Mouse (Mus musculus) forebrain, embryonic 10.5 days (tissue): ENCODE measurements around the gene Btaf1. TPM values are rescaled to one million over a fixed set of nuclear protein-coding genes. Genes with fewer than 3 reads are reported as not detected.

Experiments used
- DNase-seq: peaks from one replicate; pipeline ENCODE4 v3.0.0-alpha.2; 2017; ENCODE audit warnings: low spot score; ENCODE audit errors: extremely low spot score
- H3K27ac ChIP-seq: fragments of 300-500 bp; sonication (generic); 2 replicates; pipeline ENCODE4 v1.5.1; 2016; ENCODE audit warnings: mild to moderate bottlenecking
- H3K27me3 ChIP-seq: fragments of 300-500 bp; sonication (generic); 2 replicates; pipeline ENCODE4 v1.6.1; 2016; ENCODE audit warnings: mild to moderate bottlenecking; ENCODE audit not compliant: poor library complexity, severe bottlenecking
- H3K36me3 ChIP-seq: fragments of 300-500 bp; sonication (generic); replicated peaks from 2 replicates; pipeline ENCODE4 v1.6.1; 2016; ENCODE audit warnings: mild to moderate bottlenecking, moderate library complexity
- H3K4me1 ChIP-seq: fragments of 300-500 bp; sonication (generic); 2 replicates; pipeline ENCODE4 v1.6.1; 2016
- H3K4me3 ChIP-seq: fragments of 300-500 bp; sonication (generic); 2 replicates; pipeline ENCODE4 v1.5.1; 2016; ENCODE audit warnings: mild to moderate bottlenecking, moderate library complexity
- H3K9me3 ChIP-seq: fragments of 300-500 bp; sonication (generic); 2 replicates; pipeline ENCODE4 v1.6.1; 2016; ENCODE audit warnings: mild to moderate bottlenecking, moderate library complexity
- WGBS: fragments of 180-500 bp; shearing (Covaris S2); methylation state at CpG from one replicate; pipeline ENCODE4 v1.1.7; 2016; 5-methylcytosine and 5-hydroxymethylcytosine counted together
- polyA plus RNA-seq: library from polyadenylated mRNA; unstranded; fragments of >200 nt; fragmentation: Nextera tagmentation; extraction: Ambion mirVana; gene quantifications from 2 replicates; pipeline ENCODE4 v1.2.1, GENCODE M21; 2016

Btaf1 gene
- polyA plus RNA-seq, 1 experiment from 2014 or later: 19.7 TPM

- Histone ChIP-seq H3K27me3 (no peaks in the 10 kb centered on the region), H3K36me3 (no peaks in the 10 kb centered on the region), H3K27ac (no peak overlapping the region), H3K9me3 (no peaks in the 10 kb centered on the region), H3K4me3 (no peak overlapping the region), H3K4me1 (no peaks in the 10 kb centered on the region)
- 93% methylated on average over 10 of the region's 10 CpGs for whole genome bisulfite sequencing
- no peak for DNase-seq
Observed at GRCm38 (mm10) chr19:37044431-37044830, 118.6 kb downstream of the Btaf1 start.

DNA sequence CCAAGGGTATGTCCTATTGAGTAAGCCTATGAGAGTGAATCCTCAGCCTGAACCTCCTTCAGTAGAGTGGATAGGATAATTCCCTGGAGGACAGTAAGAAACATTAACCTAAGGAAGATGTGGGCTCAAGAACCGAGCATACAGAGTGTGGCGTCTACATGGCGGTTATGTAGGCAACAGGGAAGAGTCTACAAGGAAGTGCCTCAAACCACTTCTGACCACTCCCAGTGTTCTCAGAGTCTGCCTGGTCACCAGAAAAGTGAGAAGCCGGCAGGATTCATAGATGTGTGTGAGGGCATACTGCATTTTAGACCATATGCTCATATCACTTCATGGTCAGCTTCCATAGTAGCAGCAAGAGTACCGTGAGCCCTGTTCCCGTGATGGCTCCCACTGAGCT lies 122.6 kb downstream of the Btaf1 start:
- Histone ChIP-seq H3K27ac (no peak overlapping the region), H3K36me3 (no peaks in the 10 kb centered on the region), H3K27me3 (no peaks in the 10 kb centered on the region), H3K4me1 (no peaks in the 10 kb centered on the region), H3K4me3 (no peak overlapping the region), H3K9me3 (no peaks in the 10 kb centered on the region)
- no peak for DNase-seq
- WGBS: 92% methylated on average over 6 of the region's 6 CpGs

GRCm38 (mm10) chr19:37050643-37051345 lies 124.9 kb downstream of the Btaf1 start:
- H3K27me3 ChIP-seq: no peaks in the 10 kb centered on the region
- no peak overlapping the region for H3K4me3 ChIP-seq
- no peak for DNase-seq
- H3K36me3 ChIP-seq: no peaks in the 10 kb centered on the region
- H3K4me1 ChIP-seq: no peaks in the 10 kb centered on the region
- WGBS: 80% methylated on average over 4 of the region's 4 CpGs
- H3K9me3 ChIP-seq: no peaks in the 10 kb centered on the region
- no peak overlapping the region for H3K27ac ChIP-seq

- Histone ChIP-seq H3K27ac (no peak overlapping the region), H3K4me1 (no peaks in the 10 kb centered on the region), H3K4me3 (no peak overlapping the region), H3K36me3 (no peaks in the 10 kb centered on the region), H3K9me3 (no peaks in the 10 kb centered on the region), H3K27me3 (no peaks in the 10 kb centered on the region)
- 86% methylated on average over 4 of the region's 4 CpGs for WGBS
- no peak for DNase-seq
Observed at GRCm38 (mm10) chr19:37055976-37056556, 130.2 kb downstream of the Btaf1 start.

- 84% methylated on average over 8 of the region's 8 CpGs for WGBS
- no peaks in the 10 kb centered on the region for H3K36me3 ChIP-seq
- no peak overlapping the region for H3K27ac ChIP-seq
- H3K4me3 ChIP-seq: no peak overlapping the region
- no peaks in the 10 kb centered on the region for H3K4me1 ChIP-seq
- no peak for DNase-seq
- H3K9me3 ChIP-seq: no peaks in the 10 kb centered on the region
- no peaks in the 10 kb centered on the region for H3K27me3 ChIP-seq
Observed at GRCm38 (mm10) chr19:37057161-37057905, 131.5 kb downstream of the Btaf1 start.

DNA sequence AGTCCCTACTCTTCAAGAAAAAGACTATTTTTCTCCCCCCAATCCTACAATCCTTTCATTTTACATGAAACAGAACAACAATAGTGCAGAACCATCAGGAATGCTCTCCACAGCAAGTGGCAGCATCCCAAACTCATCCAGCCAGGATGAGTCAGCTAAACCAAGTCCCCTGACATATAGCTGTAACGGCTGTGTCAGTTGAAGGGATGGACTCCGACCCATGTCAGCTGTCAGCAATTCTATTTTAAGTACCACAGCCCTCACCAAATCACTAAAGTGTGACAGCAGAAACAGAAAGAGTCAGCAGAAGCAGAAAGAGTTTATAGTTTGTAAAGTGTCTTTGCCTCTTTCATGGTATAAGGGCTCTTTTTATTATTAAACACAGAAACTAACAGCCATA lies 133.7 kb downstream of the Btaf1 start:
- no peaks in the 10 kb centered on the region for H3K27me3 ChIP-seq
- no peak overlapping the region for H3K27ac ChIP-seq
- H3K9me3 ChIP-seq: no peaks in the 10 kb centered on the region
- H3K36me3 ChIP-seq: no peaks in the 10 kb centered on the region
- no peak overlapping the region for H3K4me3 ChIP-seq
- WGBS: 75% methylated on average over 2 of the region's 2 CpGs
- H3K4me1 ChIP-seq: no peaks in the 10 kb centered on the region
- no peak for DNase-seq

DNA sequence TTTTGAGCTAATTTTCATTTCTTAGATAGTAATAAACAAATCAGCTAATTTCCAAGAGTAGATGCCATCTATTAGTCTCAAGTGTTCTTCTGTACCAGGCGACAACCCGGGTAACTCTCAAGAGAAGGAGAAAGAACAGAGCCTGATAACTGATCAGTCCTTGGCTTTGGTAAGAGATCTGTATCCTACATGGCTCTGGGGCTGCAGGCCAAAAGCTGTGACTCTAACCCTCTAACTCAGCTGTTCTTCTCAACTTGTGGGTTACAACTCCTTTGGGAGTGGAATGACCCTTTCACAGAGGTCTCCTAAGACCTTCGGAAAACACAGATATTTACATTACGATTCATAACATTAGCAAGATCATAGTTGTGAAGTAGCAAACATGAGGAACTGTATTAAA lies 134.2 kb downstream of the Btaf1 start:
- no peaks in the 10 kb centered on the region for H3K36me3 ChIP-seq
- no peak for DNase-seq
- H3K27ac ChIP-seq: no peak overlapping the region
- H3K9me3 ChIP-seq: no peaks in the 10 kb centered on the region
- H3K27me3 ChIP-seq: no peaks in the 10 kb centered on the region
- no peaks in the 10 kb centered on the region for H3K4me1 ChIP-seq
- no peak overlapping the region for H3K4me3 ChIP-seq
- 91% methylated on average over 4 of the region's 4 CpGs for WGBS

Other genes with a start within 250 kb of the Btaf1 start
- gene Ppp1r3c, start 189.4 kb upstream of the Btaf1 start, polyA plus RNA-seq: 1.3 and 1.5 TPM in 2 replicates
- 48.5 and 52.5 TPM in 2 replicates for gene Tnks2, start 91.8 kb upstream of the Btaf1 start, polyA plus RNA-seq
- gene Fgfbp3, start 6.5 kb upstream of the Btaf1 start, polyA plus RNA-seq: 17.9 and 19.4 TPM in 2 replicates